Mouse (Mus musculus) bone marrow, adult 2 months (tissue): Measurements from ENCODE around the gene Pfpl.

Experiments
- CTCF ChIP-seq: fragments of 200-500 bp; IDR thresholded peaks from 2 replicates; pipeline ENCODE4 v1.5.1; 2011; ENCODE audit warnings: low read length, control low read depth; ENCODE audit not compliant: control insufficient read depth, insufficient read depth
- POLR2A ChIP-seq: fragments of 200-500 bp; IDR thresholded peaks from 2 replicates; pipeline ENCODE4 v1.6.1; 2011; ENCODE audit warnings: low read depth, mild to moderate bottlenecking, control low read depth, low read length, borderline replicate concordance; ENCODE audit not compliant: control insufficient read depth

- TF ChIP-seq POLR2A = no peak
- TF ChIP-seq CTCF = peak; percentile 46
Observed at GRCm38 (mm10) chr19:12433033-12433432, 5.3 kb downstream of the Pfpl start.
